Mouse (Mus musculus) thymus, adult 2 months (tissue): ENCODE measurements around the gene Srpx. TPM values are rescaled to one million over a fixed set of nuclear protein-coding genes. Genes with fewer than 3 reads are reported as not detected.

Source experiments
- DNase-seq: peaks from one replicate; pipeline ENCODE4 v3.0.0; 2021
- H3K27ac ChIP-seq: fragments of 200-500 bp; 2 replicates; pipeline ENCODE4 v1.5.1; 2012; ENCODE audit warnings: low read length, control low read depth; ENCODE audit not compliant: control insufficient read depth, insufficient read depth
- H3K27me3 ChIP-seq: fragments of 200-500 bp; 2 replicates; pipeline ENCODE4 v1.6.1; 2012; ENCODE audit warnings: mild to moderate bottlenecking, low read length, moderate library complexity, mixed read lengths; ENCODE audit not compliant: control insufficient read depth, insufficient read depth
- H3K36me3 ChIP-seq: fragments of 200-500 bp; 2 replicates; pipeline ENCODE4 v1.6.1; 2012; ENCODE audit warnings: mild to moderate bottlenecking, low read length, moderate library complexity; ENCODE audit not compliant: control insufficient read depth, insufficient read depth
- H3K4me1 ChIP-seq: fragments of 200-500 bp; replicated peaks from 2 replicates; pipeline ENCODE4 v1.6.1; 2012; ENCODE audit warnings: low read length; ENCODE audit not compliant: control insufficient read depth, insufficient read depth
- H3K4me3 ChIP-seq: fragments of 200-500 bp; 2 replicates; pipeline ENCODE4 v1.5.1; 2012; ENCODE audit warnings: mild to moderate bottlenecking, low read length, control low read depth, moderate library complexity; ENCODE audit not compliant: control insufficient read depth, insufficient read depth
- CTCF ChIP-seq: fragments of 200-500 bp; IDR thresholded peaks from 2 replicates; pipeline ENCODE4 v1.5.1; 2012; ENCODE audit warnings: mild to moderate bottlenecking, control low read depth, low read length, moderate library complexity, borderline replicate concordance; ENCODE audit not compliant: control insufficient read depth, poor library complexity, insufficient read depth; ENCODE audit errors: extremely low read depth
- POLR2A ChIP-seq: fragments of 200-500 bp; IDR thresholded peaks from 2 replicates; pipeline ENCODE4 v1.6.1; 2012; ENCODE audit warnings: mild to moderate bottlenecking, low read length, control low read depth, moderate library complexity; ENCODE audit not compliant: control insufficient read depth, poor library complexity, insufficient read depth; ENCODE audit errors: extremely low read depth
- WGBS: fragments of 180-500 bp; shearing (Covaris S2); methylation state at CpG from one replicate; pipeline ENCODE4 v1.1.7; 2018; 5-methylcytosine and 5-hydroxymethylcytosine counted together
- polyA plus RNA-seq: library from polyadenylated mRNA; depleted of rRNA; stranded (reverse); fragments of >200 nt; gene quantifications from 2 replicates; pipeline ENCODE4 v1.2.3, GENCODE M21; 2012; rRNA removed

The Srpx gene
- polyA plus RNA-seq: 2.3 and 2.6 TPM in 2 replicates

- no peaks in the 10 kb centered on the region for H3K36me3 ChIP-seq
- no peak within 1 kb of the TSS for H3K4me3 ChIP-seq
- whole genome bisulfite sequencing: 11% methylated on average over 19 of the region's 19 CpGs
- no peak within 1 kb of the TSS for H3K27ac ChIP-seq
- TF ChIP-seq POLR2A (no peak), CTCF (no peak)
- H3K4me1 ChIP-seq: no peaks in the 10 kb centered on the region
- DNase-seq: no peak
- no peaks in the 10 kb centered on the region for H3K27me3 ChIP-seq
These were observed at the start of gene Srpx for GRCm38 (mm10) chrX:10117065-10117719. Srpx (minus strand) TSS chrX:10117709.

- no peak overlapping the region for H3K27ac ChIP-seq
- H3K4me1 ChIP-seq: no peaks in the 10 kb centered on the region
- H3K36me3 ChIP-seq: no peaks in the 10 kb centered on the region
- H3K4me3 ChIP-seq: no peak overlapping the region
- TF ChIP-seq CTCF (no peak), POLR2A (no peak)
- H3K27me3 ChIP-seq: no peaks in the 10 kb centered on the region
- no peak for DNase-seq
- WGBS: 92% methylated on average over 3 of the region's 3 CpGs
These were observed 34.9 kb upstream of the Srpx start for GRCm38 (mm10) chrX:10152390-10152789.

- H3K27ac ChIP-seq: no peak overlapping the region
- TF ChIP-seq POLR2A (no peak), CTCF (no peak)
- DNase-seq: no peak
- H3K36me3 ChIP-seq: no peaks in the 10 kb centered on the region
- no peaks in the 10 kb centered on the region for H3K4me1 ChIP-seq
- no peak overlapping the region for H3K4me3 ChIP-seq
- H3K27me3 ChIP-seq: no peaks in the 10 kb centered on the region
- 37% methylated on average over 3 of the region's 3 CpGs for WGBS
These were observed 1.7 kb downstream of the Srpx start for GRCm38 (mm10) chrX:10115780-10116179.

- TF ChIP-seq CTCF (no peak), POLR2A (no peak)
- no peak overlapping the region for H3K27ac ChIP-seq
- no peak overlapping the region for H3K4me3 ChIP-seq
- 100% methylated on average over 1 of the region's 1 CpGs for WGBS
- no peaks in the 10 kb centered on the region for H3K27me3 ChIP-seq
- H3K4me1 ChIP-seq: no peaks in the 10 kb centered on the region
- no peaks in the 10 kb centered on the region for H3K36me3 ChIP-seq
- DNase-seq: no peak
These were observed 6.8 kb downstream of the Srpx start for GRCm38 (mm10) chrX:10110736-10111135.

GRCm38 (mm10) chrX:10108558-10108957, 9.0 kb downstream of the Srpx start:
- Histone ChIP-seq H3K36me3 (no peaks in the 10 kb centered on the region), H3K27ac (no peak overlapping the region), H3K4me3 (no peak overlapping the region), H3K27me3 (no peaks in the 10 kb centered on the region), H3K4me1 (no peaks in the 10 kb centered on the region)
- DNase-seq: no peak
- 63% methylated on average over 4 of the region's 4 CpGs for WGBS
- TF ChIP-seq POLR2A (no peak), CTCF (no peak)

- WGBS: 85% methylated on average over 5 of the region's 5 CpGs
- Histone ChIP-seq H3K4me1 (no peaks in the 10 kb centered on the region), H3K27me3 (no peaks in the 10 kb centered on the region), H3K4me3 (no peak overlapping the region), H3K36me3 (no peaks in the 10 kb centered on the region), H3K27ac (no peak overlapping the region)
- DNase-seq: no peak
- TF ChIP-seq CTCF (no peak), POLR2A (no peak)
These were observed 12.0 kb downstream of the Srpx start for GRCm38 (mm10) chrX:10105475-10105874.

GRCm38 (mm10) chrX:10102739-10103138, 14.8 kb downstream of the Srpx start:
- WGBS: 92% methylated on average over 1 of the region's 1 CpGs
- no peak for DNase-seq
- H3K4me1 ChIP-seq: no peaks in the 10 kb centered on the region
- no peaks in the 10 kb centered on the region for H3K36me3 ChIP-seq
- no peak for TF ChIP-seq CTCF
- TF ChIP-seq POLR2A: no peak
- H3K27ac ChIP-seq: no peak overlapping the region
- no peaks in the 10 kb centered on the region for H3K27me3 ChIP-seq
- H3K4me3 ChIP-seq: no peak overlapping the region
